Mouse (Mus musculus) thymus, postnatal 0 days (tissue): ENCODE measurements around the gene Pax8. TPM values are rescaled to one million over a fixed set of nuclear protein-coding genes. Genes with fewer than 3 reads are reported as not detected.

Experiments
- DNase-seq: peaks from one replicate; pipeline ENCODE4 v3.0.0-alpha.2; 2015; ENCODE audit warnings: low spot score
- polyA plus RNA-seq: library from polyadenylated mRNA; unstranded; fragments of >200 nt; fragmentation: Nextera tagmentation; extraction: Ambion mirVana; gene quantifications from 2 replicates; pipeline ENCODE4 v1.2.1, GENCODE M21; 2015

The Pax8 gene
- polyA plus RNA-seq = 0.07 and 0.17 TPM in 2 replicates

GRCm38 (mm10) chr2:24475420-24475819 is at the start of gene Pax8:
Gene Pax8, minus strand, starts transcription at chr2:24475599.
- DNase-seq = no peak

GRCm38 (mm10) chr2:24521430-24522226 is 46.2 kb upstream of the Pax8 start:
- DNase-seq = no peak

- no peak for DNase-seq
Measured at GRCm38 (mm10) chr2:24520576-24521272, 45.3 kb upstream of the Pax8 start.

GRCm38 (mm10) chr2:24516946-24517345 is 41.5 kb upstream of the Pax8 start:
- DNase-seq = no peak

GRCm38 (mm10) chr2:24507359-24507758 is 32.0 kb upstream of the Pax8 start:
- no peak for DNase-seq

GRCm38 (mm10) chr2:24502963-24503471 is 27.6 kb upstream of the Pax8 start:
- no peak for DNase-seq

GRCm38 (mm10) chr2:24500921-24501320 is 25.5 kb upstream of the Pax8 start:
- no peak for DNase-seq

GRCm38 (mm10) chr2:24490564-24490963 is 15.2 kb upstream of the Pax8 start:
- no peak for DNase-seq

GRCm38 (mm10) chr2:24488660-24489059 is 13.3 kb upstream of the Pax8 start:
- DNase-seq = no peak

GRCm38 (mm10) chr2:24487056-24487825 is 11.8 kb upstream of the Pax8 start:
- DNase-seq = no peak

GRCm38 (mm10) chr2:24485398-24485797 is 10.0 kb upstream of the Pax8 start:
- no peak for DNase-seq

- DNase-seq = no peak
Measured at GRCm38 (mm10) chr2:24479906-24480305, 4.5 kb upstream of the Pax8 start.

GRCm38 (mm10) chr2:24479151-24479550 is 3.8 kb upstream of the Pax8 start:
- DNase-seq = no peak

GRCm38 (mm10) chr2:24478611-24479010 is 3.2 kb upstream of the Pax8 start:
- DNase-seq = no peak

- no peak for DNase-seq
Measured at GRCm38 (mm10) chr2:24474514-24475378, 653 bp downstream of the Pax8 start.

GRCm38 (mm10) chr2:24473641-24474511 is 1.5 kb downstream of the Pax8 start:
- no peak for DNase-seq

- DNase-seq = no peak
Measured at GRCm38 (mm10) chr2:24472677-24473076, 2.7 kb downstream of the Pax8 start.

- no peak for DNase-seq
Measured at GRCm38 (mm10) chr2:24472111-24472510, 3.3 kb downstream of the Pax8 start.

- DNase-seq = no peak
Measured at GRCm38 (mm10) chr2:24469102-24469501, 6.3 kb downstream of the Pax8 start.

- no peak for DNase-seq
Measured at GRCm38 (mm10) chr2:24468430-24468829, 7.0 kb downstream of the Pax8 start.
